Mouse (Mus musculus): ENCODE measurements around the gene Tmem97. TPM values are rescaled to one million over a fixed set of nuclear protein-coding genes. Genes with fewer than 3 reads are reported as not detected.

Gene Tmem97
- total RNA-seq (2023): 7.1 TPM

DNA sequence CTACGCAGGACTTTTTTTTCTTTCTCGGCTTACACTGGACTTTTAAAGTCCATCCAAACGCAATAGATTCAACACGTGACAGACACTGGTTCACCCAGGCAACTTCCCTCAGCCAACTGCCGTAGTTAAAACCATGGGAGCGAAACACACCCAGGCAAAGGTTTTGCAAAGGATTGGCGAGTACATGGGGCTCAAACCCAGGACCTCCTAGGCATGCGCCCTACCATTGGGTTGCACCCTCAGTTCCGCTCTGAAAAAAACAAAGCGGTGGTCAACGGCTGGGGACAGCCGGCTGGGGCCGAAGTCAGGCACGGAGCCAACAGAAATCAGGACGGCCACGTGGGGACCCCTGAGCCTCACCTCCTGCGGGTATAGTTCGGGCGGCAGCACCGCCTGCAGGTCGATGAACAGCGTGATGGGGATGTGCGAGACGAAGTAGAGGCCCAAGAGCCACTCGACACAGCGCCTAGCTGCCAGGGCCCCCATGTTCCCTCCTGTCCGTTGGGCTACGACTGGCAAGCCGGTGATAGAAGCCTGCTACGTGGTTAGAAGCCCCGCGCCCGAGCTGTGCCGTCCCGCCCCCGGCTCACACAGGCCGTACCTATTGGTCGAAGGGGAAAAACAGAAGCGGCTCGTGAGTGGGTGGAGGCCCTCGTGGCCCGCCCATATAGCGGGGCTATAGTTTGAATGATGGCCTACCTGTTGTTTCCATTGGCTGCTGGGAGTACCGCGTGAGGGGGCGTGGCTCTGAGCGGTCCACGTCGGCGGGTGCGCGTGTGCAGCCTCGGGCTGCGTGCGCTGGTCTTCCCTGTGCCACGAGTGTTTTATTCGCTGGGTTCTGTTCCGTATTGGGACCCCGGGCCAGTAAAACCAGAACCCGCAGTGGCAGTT lies at the start of gene Tmem97:
Gene Tmem97 (minus strand): TSS at position 610 of the 891 bp plus-strand sequence.

DNA sequence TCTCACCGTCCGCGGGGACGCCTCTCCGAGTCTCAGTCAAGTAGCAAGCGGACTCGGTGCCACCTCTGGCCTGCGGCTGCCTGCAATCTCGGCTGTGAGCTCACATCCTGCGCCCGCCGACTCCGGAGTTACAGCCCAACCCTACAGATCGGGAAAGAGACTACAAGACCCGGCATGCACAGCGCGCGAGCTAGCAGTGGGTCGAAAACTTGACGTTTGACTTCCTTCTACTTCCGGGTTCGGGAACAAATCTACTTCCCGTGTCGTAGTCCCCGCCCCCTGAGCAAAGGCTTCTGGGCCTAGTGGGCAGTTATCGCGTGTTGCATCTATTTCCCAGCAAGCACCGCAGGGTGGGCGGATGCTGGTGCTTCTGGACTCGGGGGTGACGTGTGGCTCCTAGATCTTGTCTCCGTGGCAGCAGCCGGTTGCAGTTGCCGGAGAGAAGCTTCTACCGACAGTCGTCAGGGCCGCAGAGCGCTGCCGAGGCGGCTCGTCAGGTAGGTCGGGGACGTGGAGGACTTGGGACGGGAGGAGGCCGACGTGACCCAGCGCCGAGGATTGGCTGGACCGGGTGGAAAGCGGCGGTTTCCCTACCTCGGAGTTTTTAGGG lies 14.4 kb downstream of the Tmem97 start, which contains the start of the genes Tnfaip1 and Ift20:
Gene Tnfaip1 (minus strand): TSS at position 253 of the 610 bp plus-strand sequence.
Gene Ift20 (plus strand): TSS at position 282 of the 610 bp plus-strand sequence.

DNA sequence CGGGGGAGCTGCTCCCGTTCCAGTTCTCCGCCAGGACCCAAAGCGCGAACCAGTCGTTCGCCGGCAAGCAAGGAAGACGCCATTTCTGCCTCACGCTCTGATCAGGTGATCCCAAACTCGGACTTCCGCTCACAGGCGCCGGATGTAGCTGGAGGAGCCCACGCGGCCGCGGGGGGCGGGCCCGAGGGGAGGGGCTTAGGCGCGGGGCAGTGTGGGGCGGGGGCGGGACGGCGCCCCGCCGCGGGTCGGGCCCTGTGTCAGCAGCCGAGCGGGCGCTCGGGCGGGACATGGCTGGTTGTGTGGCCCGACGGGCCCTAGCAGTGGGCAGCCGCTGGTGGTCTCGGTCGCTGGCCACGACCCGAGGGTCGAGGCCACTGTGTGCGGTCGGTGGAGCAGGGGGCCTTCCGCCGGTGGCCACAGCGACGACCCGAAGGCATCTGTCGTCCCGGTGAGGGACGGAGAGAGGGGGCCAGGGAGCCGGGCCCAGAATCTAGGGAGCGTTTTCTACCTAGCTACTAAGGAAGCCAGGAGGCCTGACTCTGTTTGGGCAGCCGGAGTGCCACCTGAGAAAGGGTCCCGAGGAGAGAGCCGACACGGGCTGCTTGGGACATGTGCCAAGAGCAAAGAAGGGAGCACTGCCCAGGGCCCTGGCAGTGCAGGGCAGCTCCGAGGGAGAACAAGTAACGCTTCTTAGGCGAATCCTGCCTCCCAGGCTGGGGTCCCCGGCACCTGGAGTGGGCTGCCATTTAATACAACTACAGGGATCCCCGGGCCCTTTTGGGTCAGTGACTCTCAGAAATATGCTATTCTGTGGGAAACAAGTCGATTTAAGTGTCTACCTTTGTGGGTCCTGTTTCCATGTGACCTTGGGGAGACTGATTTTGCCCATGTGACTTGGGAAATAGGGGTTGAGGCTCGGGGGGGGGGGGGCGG lies 38.3 kb downstream of the Tmem97 start, which contains the start of the genes Tmem199 and Poldip2:
Gene Tmem199 (minus strand): TSS at position 148 of the 933 bp plus-strand sequence.
Gene Poldip2 (plus strand): TSS at position 169 of the 933 bp plus-strand sequence.

DNA sequence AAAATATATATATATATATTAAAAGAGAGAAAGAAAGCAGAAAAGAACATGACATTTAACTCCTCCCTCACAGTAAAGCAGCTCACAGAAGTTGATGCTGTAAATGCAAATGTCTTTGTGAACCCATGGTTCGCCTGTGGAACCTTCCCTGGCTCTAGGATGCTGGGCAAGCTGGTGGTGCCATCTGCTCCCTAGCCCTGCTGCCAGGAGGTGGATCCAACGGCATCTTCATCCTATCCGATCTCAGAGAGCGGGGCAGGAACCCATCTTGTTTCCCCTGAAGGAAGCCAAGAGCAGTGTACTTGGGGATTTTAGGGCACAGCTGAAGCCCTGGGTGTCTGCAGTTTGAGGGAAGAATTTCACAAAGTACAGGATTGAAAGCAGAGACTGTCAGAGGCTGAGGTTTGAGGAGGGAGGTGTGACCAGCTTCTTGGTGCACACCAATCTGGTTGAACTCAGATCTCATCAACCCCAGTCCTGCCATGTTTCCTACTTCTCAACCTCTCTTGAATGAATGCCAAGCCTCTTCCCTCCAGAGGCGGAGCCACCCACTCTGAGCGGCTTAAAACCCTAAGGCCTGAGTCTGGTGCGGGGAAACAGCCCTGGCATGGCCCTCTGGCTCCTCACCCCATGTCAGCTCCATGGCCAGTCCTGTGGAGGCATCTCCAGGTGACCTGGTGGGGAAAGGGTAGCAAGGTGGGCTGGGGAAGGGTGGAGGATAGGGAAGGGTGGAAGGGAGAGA lies 47.5 kb downstream of the Tmem97 start, which contains the start of gene Sebox:
Gene Sebox (plus strand): TSS at position 539 of the 742 bp plus-strand sequence.

DNA sequence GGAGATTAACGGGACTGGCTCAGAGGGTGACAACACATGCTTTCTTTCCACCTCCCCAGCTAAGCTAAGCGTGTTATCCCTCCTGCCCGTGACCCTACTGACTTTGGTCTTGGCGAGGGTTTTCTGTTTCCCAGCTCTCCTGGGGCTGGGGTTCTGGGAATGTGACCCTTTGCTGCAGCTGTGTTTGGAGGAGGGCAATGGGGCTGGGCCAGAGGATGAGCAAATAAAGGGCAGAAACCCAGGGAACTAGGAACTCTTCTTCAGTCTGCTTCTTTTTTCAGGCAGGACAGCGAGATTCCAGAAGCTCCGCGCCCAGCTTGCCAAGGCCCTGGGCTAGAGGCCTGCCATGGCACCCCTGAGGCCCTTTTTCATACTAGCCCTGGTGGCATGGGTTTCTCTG lies 51.6 kb downstream of the Tmem97 start, which contains the start of gene Vtn:
Gene Vtn (plus strand): TSS at position 88 of the 400 bp plus-strand sequence.

DNA sequence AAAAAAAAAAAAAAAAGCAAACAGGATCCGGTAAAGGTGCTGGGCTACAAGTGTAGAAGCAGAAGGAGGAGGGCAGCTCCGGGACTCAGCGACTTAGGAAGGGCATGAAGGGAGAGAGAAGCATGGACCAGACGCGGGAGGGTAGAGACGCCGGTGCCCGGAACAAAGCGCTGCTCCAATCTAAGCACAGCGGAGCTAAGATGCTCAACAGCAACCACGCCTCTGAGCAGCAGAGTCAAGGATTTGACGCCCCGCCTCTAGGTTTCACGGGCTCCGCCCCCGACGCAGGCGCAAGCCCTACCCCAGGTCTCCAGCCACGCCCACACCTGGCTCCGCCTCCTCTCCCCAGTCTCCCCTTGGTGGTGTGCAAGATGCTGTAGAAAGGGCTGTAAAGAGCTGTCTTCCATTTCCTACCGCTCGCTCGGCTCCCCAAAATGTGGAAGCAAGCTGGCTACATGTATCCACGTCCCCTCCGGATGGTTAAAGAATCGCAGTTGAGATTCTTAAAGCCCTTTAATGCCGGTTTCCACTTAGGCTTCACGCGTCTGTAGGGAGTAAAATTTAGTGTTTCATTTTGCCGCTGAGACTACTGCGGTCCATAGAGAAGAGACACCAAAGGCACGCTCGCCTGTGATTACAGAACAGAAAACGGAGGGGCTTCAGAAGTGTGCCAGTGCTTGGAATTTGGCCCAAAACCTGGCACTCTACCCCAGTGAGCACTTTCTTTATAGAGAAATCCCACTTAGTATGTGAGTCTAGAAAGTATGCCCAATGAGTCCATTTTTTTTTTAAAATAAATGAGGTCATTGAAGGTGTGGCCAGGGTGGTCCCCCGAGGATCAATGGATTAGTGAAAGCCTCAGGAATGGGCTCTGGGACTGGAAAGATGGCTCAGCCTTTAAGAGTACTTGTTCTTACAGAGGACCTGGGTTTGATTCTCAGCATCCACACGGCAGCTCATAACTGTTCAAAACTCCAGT lies 52.7 kb downstream of the Tmem97 start, which contains the start of gene Sarm1:
Gene Sarm1 (minus strand): TSS at position 211 of the 979 bp plus-strand sequence.

Other genes starting within 250 kb of the Tmem97 start
- gene Spag5, start 249.2 kb downstream of the Tmem97 start, total RNA-seq (2023): 3.8 TPM
- gene Aldoc, start 227.8 kb downstream of the Tmem97 start, total RNA-seq (2023): 12.0 TPM
- gene Pigs, start 222.4 kb downstream of the Tmem97 start, total RNA-seq (2023): 38.7 TPM
- gene Unc119, start 207.3 kb downstream of the Tmem97 start, total RNA-seq (2023): 13.8 TPM
- gene Foxn1, start 164.2 kb downstream of the Tmem97 start, total RNA-seq (2023): not detected
- not detected for gene Slc13a2, start 128.6 kb downstream of the Tmem97 start, total RNA-seq (2023)
- 1.6 TPM for gene Slc46a1, start 85.1 kb downstream of the Tmem97 start, total RNA-seq (2023)
- gene Sarm1, start 53.0 kb downstream of the Tmem97 start, total RNA-seq (2023): 1.6 TPM
- gene Vtn, start 51.7 kb downstream of the Tmem97 start, total RNA-seq (2023): not detected
- not detected for gene Sebox, start 47.3 kb downstream of the Tmem97 start, total RNA-seq (2023)
- 16.6 TPM for gene Tmem199, start 38.6 kb downstream of the Tmem97 start, total RNA-seq (2023)
- gene Poldip2, start 38.6 kb downstream of the Tmem97 start, total RNA-seq (2023): 31.5 TPM
- 14.0 TPM for gene Tnfaip1, start 14.4 kb downstream of the Tmem97 start, total RNA-seq (2023)
- gene Ift20, start 14.4 kb downstream of the Tmem97 start, total RNA-seq (2023): 34.2 TPM
- 70.7 TPM for gene Nlk, start 146.6 kb upstream of the Tmem97 start, total RNA-seq (2023)
- 19.5 TPM for gene Ccnq, start 201.0 kb upstream of the Tmem97 start, total RNA-seq (2023)